ENCODE assay signal across 8 mouse cellular contexts in genomic region chr19:5016221-5016742, GRCm38 (mm10). TPM values are rescaled to one million over a fixed set of nuclear protein-coding genes. Genes with fewer than 3 reads are reported as not detected.
DNase-seq lines count a peak whose midpoint lies in the region; ATAC-seq lines count a peak whose summit lies in the region.

No protein-coding gene starts in this region.

- ATAC-seq in forebrain, embryonic 12.5 days (ENCODE audit: low FRiP score), result no peak
- no peak for ATAC-seq in forebrain, embryonic 11.5 days (replicated peaks; ENCODE audit: low FRiP score)
- ATAC-seq in neural tube, embryonic 13.5 days (ENCODE audit: low read depth), result no peak
- ATAC-seq in midbrain, embryonic 16.5 days, result no peak

- no peaks in the 10 kb centered on the region for H3K27me3 ChIP-seq in forebrain, embryonic 12.5 days
- no peaks in the 10 kb centered on the region for H3K27me3 ChIP-seq in forebrain, embryonic 11.5 days (ENCODE audit: control insufficient read depth, insufficient read depth, low read length)
- no peaks in the 10 kb centered on the region; the same call in 1 of the 2 replicates for H3K27me3 ChIP-seq in neural tube, embryonic 13.5 days
- H3K27me3 ChIP-seq in midbrain, embryonic 16.5 days (ENCODE audit: control insufficient read depth, insufficient read depth, low read depth, low read length), result no peaks in the 10 kb centered on the region

- no peak overlapping the region for H3K4me3 ChIP-seq in forebrain, embryonic 12.5 days (replicated peaks)
- no peak overlapping the region for H3K4me3 ChIP-seq in forebrain, embryonic 11.5 days (ENCODE audit: low read depth, low read length)
- H3K4me3 ChIP-seq in neural tube, embryonic 13.5 days, result no peak overlapping the region
- no peak overlapping the region for H3K4me3 ChIP-seq in midbrain, embryonic 16.5 days (ENCODE audit: low read depth, low read length)

- WGBS in forebrain, embryonic 12.5 days, result 50% methylated on average over 10 of the region's 10 CpGs
- 46% methylated on average over 10 of the region's 10 CpGs for WGBS in forebrain, embryonic 11.5 days
- WGBS in neural tube, embryonic 13.5 days, result 40% methylated on average over 10 of the region's 10 CpGs
- WGBS in midbrain, embryonic 16.5 days, result 51% methylated on average over 10 of the region's 10 CpGs

- no peak overlapping the region for H3K4me2 ChIP-seq in forebrain, embryonic 12.5 days
- no peak overlapping the region for H3K4me2 ChIP-seq in forebrain, embryonic 11.5 days (ENCODE audit: low read depth, low read length, severe bottlenecking)
- no peak overlapping the region for H3K4me2 ChIP-seq in neural tube, embryonic 13.5 days
- no peak overlapping the region for H3K4me2 ChIP-seq in midbrain, embryonic 16.5 days (ENCODE audit: low read length)

- DNase-seq in forebrain, embryonic 11.5 days (ENCODE audit: low spot score), result no peak
- DNase-seq in heart, adult 8-10 months (ENCODE audit: low spot score), result peak; percentile 19
- DNase-seq in kidney, postnatal 14 days, result peak; percentile 67
- DNase-seq in left cerebral cortex, postnatal 25 days (ENCODE audit: low spot score in 2 of 2), result no peak
- no peak for DNase-seq in gastrocnemius, postnatal 4 days (ENCODE audit: low spot score in 2 of 2)

- no peaks in the 10 kb centered on the region for H3K36me3 ChIP-seq in forebrain, embryonic 12.5 days (replicated peaks)
- no peaks in the 10 kb centered on the region for H3K36me3 ChIP-seq in forebrain, embryonic 11.5 days (ENCODE audit: control insufficient read depth, insufficient read depth, low read length)
- no peaks in the 10 kb centered on the region for H3K36me3 ChIP-seq in neural tube, embryonic 13.5 days
- H3K36me3 ChIP-seq in midbrain, embryonic 16.5 days (ENCODE audit: control insufficient read depth, insufficient read depth, low read length), result no peaks in the 10 kb centered on the region

- no peaks in the 10 kb centered on the region for H3K9me3 ChIP-seq in forebrain, embryonic 12.5 days
- no peaks in the 10 kb centered on the region for H3K9me3 ChIP-seq in forebrain, embryonic 11.5 days (ENCODE audit: control insufficient read depth, low read length)
- no peaks in the 10 kb centered on the region for H3K9me3 ChIP-seq in neural tube, embryonic 13.5 days
- H3K9me3 ChIP-seq in midbrain, embryonic 16.5 days (replicated peaks; ENCODE audit: control insufficient read depth, low read length, poor library complexity, severe bottlenecking), result no peaks in the 10 kb centered on the region

- H3K9ac ChIP-seq in forebrain, embryonic 12.5 days, result no peak overlapping the region; the same call in 1 of the 2 replicates
- no peak overlapping the region for H3K9ac ChIP-seq in forebrain, embryonic 11.5 days (ENCODE audit: low read length)
- peak overlapping the region; percentile 22; the same call in 1 of the 2 replicates for H3K9ac ChIP-seq in neural tube, embryonic 13.5 days
- no peak overlapping the region for H3K9ac ChIP-seq in midbrain, embryonic 16.5 days (ENCODE audit: low read depth, low read length)

- intact Hi-C loops in left cerebral cortex, postnatal 25 days (cut with DNase I), result loop anchor here (5.0 kb wide), 2 partner anchors 34 to 56 kb away; no protein-coding TSS in a partner anchor

- peaks cover 5% of the 10 kb centered on the region; the same call in 1 of the 2 replicates for H3K4me1 ChIP-seq in forebrain, embryonic 12.5 days
- H3K4me1 ChIP-seq in forebrain, embryonic 11.5 days (replicated peaks; ENCODE audit: control insufficient read depth, insufficient read depth, low read length), result no peaks in the 10 kb centered on the region
- H3K4me1 ChIP-seq in neural tube, embryonic 13.5 days (replicated peaks), result peaks cover 5% of the 10 kb centered on the region; the same call in 1 of the 2 replicates
- H3K4me1 ChIP-seq in midbrain, embryonic 16.5 days (ENCODE audit: control insufficient read depth, insufficient read depth, low read length), result no peaks in the 10 kb centered on the region

- 0 out of 2 replicates have a peak overlapping the region, but pooled peaks have one; percentile 36 for H3K27ac ChIP-seq in forebrain, embryonic 12.5 days
- H3K27ac ChIP-seq in forebrain, embryonic 11.5 days (ENCODE audit: low read depth, low read length), result no peak overlapping the region
- peak overlapping the region; percentile 23; the same call in 1 of the 2 replicates for H3K27ac ChIP-seq in neural tube, embryonic 13.5 days (replicated peaks)
- no peak overlapping the region for H3K27ac ChIP-seq in midbrain, embryonic 16.5 days (ENCODE audit: low read length)

RNA-seq across cellular contexts. Expression of gene Slc29a2, which starts 7.4 kb away (rescaled TPM):
- 7.2 and 7.4 TPM in 2 replicates for polyA plus RNA-seq in forebrain, embryonic 12.5 days (2016; fragmentation: Nextera tagmentation; extraction: Ambion mirVana)
- 5.5 and 8.3 TPM in 2 replicates for polyA plus RNA-seq in forebrain, embryonic 11.5 days (2014; fragmentation: Nextera tagmentation; extraction: Ambion mirVana)
- total RNA-seq in heart, adult 8-10 months (2022), result 10 to 100 TPM in 2 of 4 experiments, 1 to 10 TPM in 2; 8.8 to 11.9 (median 10.6) TPM
- polyA plus RNA-seq in neural tube, embryonic 13.5 days (2015; fragmentation: Nextera tagmentation; extraction: Ambion mirVana), result 7.9 TPM in 2 replicates
- 10 to 100 TPM; 14.1 to 15.0 TPM for total RNA-seq in left cerebral cortex, postnatal 25 days (2021)
- 1 to 10 TPM; 8.7 to 9.2 TPM for total RNA-seq in gastrocnemius, postnatal 4 days (2021)
- polyA plus RNA-seq in midbrain, embryonic 16.5 days (2015; fragmentation: Nextera tagmentation; extraction: Ambion mirVana), result 12.1 and 16.0 TPM in 2 replicates

RNA-seq across cellular contexts. Expression of gene B4gat1, which starts 22.3 kb away (rescaled TPM):
- polyA plus RNA-seq in forebrain, embryonic 12.5 days (2016; fragmentation: Nextera tagmentation; extraction: Ambion mirVana), result 37.6 and 37.9 TPM in 2 replicates
- 35.2 and 40.4 TPM in 2 replicates for polyA plus RNA-seq in forebrain, embryonic 11.5 days (2014; fragmentation: Nextera tagmentation; extraction: Ambion mirVana)
- total RNA-seq in heart, adult 8-10 months (2022), result 10 to 100 TPM; 45.0 to 47.2 (median 45.6) TPM
- 61.1 and 64.5 TPM in 2 replicates for polyA plus RNA-seq in neural tube, embryonic 13.5 days (2015; fragmentation: Nextera tagmentation; extraction: Ambion mirVana)
- total RNA-seq in left cerebral cortex, postnatal 25 days (2021), result 100 to 1,000 TPM; 126 to 132 TPM
- total RNA-seq in gastrocnemius, postnatal 4 days (2021), result 10 to 100 TPM; 28.5 to 31.4 TPM
- 82.9 and 102 TPM in 2 replicates for polyA plus RNA-seq in midbrain, embryonic 16.5 days (2015; fragmentation: Nextera tagmentation; extraction: Ambion mirVana)

RNA-seq across cellular contexts. Expression of gene AC124502.3, which starts 22.4 kb away (rescaled TPM):
- polyA plus RNA-seq in forebrain, embryonic 12.5 days (2016; fragmentation: Nextera tagmentation; extraction: Ambion mirVana), result 2.5 and 3.4 TPM in 2 replicates
- 4.0 and 4.2 TPM in 2 replicates for polyA plus RNA-seq in forebrain, embryonic 11.5 days (2014; fragmentation: Nextera tagmentation; extraction: Ambion mirVana)
- total RNA-seq in heart, adult 8-10 months (2022), result 1 to 10 TPM; 2.4 to 3.4 (median 2.6) TPM
- polyA plus RNA-seq in neural tube, embryonic 13.5 days (2015; fragmentation: Nextera tagmentation; extraction: Ambion mirVana), result 3.1 and 5.1 TPM in 2 replicates
- 1 to 10 TPM; 3.6 to 5.2 TPM for total RNA-seq in left cerebral cortex, postnatal 25 days (2021)
- under 1 TPM in 1 of 2 experiments, not detected in 1; 0.29 TPM for total RNA-seq in gastrocnemius, postnatal 4 days (2021)
- polyA plus RNA-seq in midbrain, embryonic 16.5 days (2015; fragmentation: Nextera tagmentation; extraction: Ambion mirVana), result 2.9 and 4.2 TPM in 2 replicates

RNA-seq across cellular contexts. Expression of gene Brms1, which starts 24.9 kb away (rescaled TPM):
- 57.5 and 60.3 TPM in 2 replicates for polyA plus RNA-seq in forebrain, embryonic 12.5 days (2016; fragmentation: Nextera tagmentation; extraction: Ambion mirVana)
- polyA plus RNA-seq in forebrain, embryonic 11.5 days (2014; fragmentation: Nextera tagmentation; extraction: Ambion mirVana), result 58.4 and 62.6 TPM in 2 replicates
- 10 to 100 TPM; 13.0 to 17.6 (median 15.6) TPM for total RNA-seq in heart, adult 8-10 months (2022)
- 43.5 and 51.7 TPM in 2 replicates for polyA plus RNA-seq in neural tube, embryonic 13.5 days (2015; fragmentation: Nextera tagmentation; extraction: Ambion mirVana)
- total RNA-seq in left cerebral cortex, postnatal 25 days (2021), result 10 to 100 TPM; 20.2 to 23.6 TPM
- total RNA-seq in gastrocnemius, postnatal 4 days (2021), result 10 to 100 TPM; 18.3 to 19.6 TPM
- 26.8 and 36.2 TPM in 2 replicates for polyA plus RNA-seq in midbrain, embryonic 16.5 days (2015; fragmentation: Nextera tagmentation; extraction: Ambion mirVana)

RNA-seq across cellular contexts. Expression of gene Npas4, which starts 26.2 kb away (rescaled TPM):
- 0.09 and 0.14 TPM in 2 replicates for polyA plus RNA-seq in forebrain, embryonic 12.5 days (2016; fragmentation: Nextera tagmentation; extraction: Ambion mirVana)
- polyA plus RNA-seq in forebrain, embryonic 11.5 days (2014; fragmentation: Nextera tagmentation; extraction: Ambion mirVana), result not detected in 2 replicates
- under 1 TPM in 1 of 4 experiments, not detected in 3; 0.08 TPM for total RNA-seq in heart, adult 8-10 months (2022)
- polyA plus RNA-seq in neural tube, embryonic 13.5 days (2015; fragmentation: Nextera tagmentation; extraction: Ambion mirVana), result 0.12 and 0.25 TPM in 2 replicates
- total RNA-seq in left cerebral cortex, postnatal 25 days (2021), result 10 to 100 TPM; 12.4 to 24.4 TPM
- under 1 TPM; 0.10 to 0.20 TPM for total RNA-seq in gastrocnemius, postnatal 4 days (2021)
- 0.58 and 0.82 TPM in 2 replicates for polyA plus RNA-seq in midbrain, embryonic 16.5 days (2015; fragmentation: Nextera tagmentation; extraction: Ambion mirVana)

Comparison
In these comparisons a context has a peak if more than half of its experiments do, and no peak if none do; other contexts are left out.
1. H3K27ac ChIP-seq: peak in forebrain, embryonic 12.5 days (single experiment) and neural tube, embryonic 13.5 days (single experiment); none in forebrain, embryonic 11.5 days (single experiment) and midbrain, embryonic 16.5 days (single experiment).
2. DNase-seq: peak in heart, adult 8-10 months (single experiment) and kidney, postnatal 14 days (single experiment); none in forebrain, embryonic 11.5 days (single experiment), left cerebral cortex, postnatal 25 days (0 of 2) and gastrocnemius, postnatal 4 days (0 of 2).